Mouse (Mus musculus): ENCODE measurements around the gene Trim5. TPM values are rescaled to one million over a fixed set of nuclear protein-coding genes. Genes with fewer than 3 reads are reported as not detected.

Trim5 gene
- polyA plus RNA-seq, 1 experiment from 2014 or later: 0.13 TPM

GRCm38 (mm10) chr7:104244287-104245181 lies 43.4 kb downstream of the Trim5 start, which contains the start of gene Trim34a:
TSS of gene Trim34a (plus strand) at chr7:104244457.
- Histone ChIP-seq H3K9me3 (no peaks in the 10 kb centered on the region), H3K4me2 (peak within 1 kb of the TSS; percentile 36), H3K27me3 (no peaks in the 10 kb centered on the region), H3K36me3 (no peaks in the 10 kb centered on the region), H3K9ac (0 out of 2 replicates have a peak within 1 kb of the TSS, but pooled peaks have one; percentile 30), H3K4me3 (peak within 1 kb of the TSS; percentile 29), H3K27ac (no peak within 1 kb of the TSS), H3K4me1 (replicated peaks) (no peaks in the 10 kb centered on the region)
- WGBS: 13% methylated on average over 13 of the region's 13 CpGs
- ATAC-seq (ENCODE audit: low FRiP score): peak; percentile 39; the same call in 1 of the 2 replicates

GRCm38 (mm10) chr7:104243616-104244015 lies 44.3 kb downstream of the Trim5 start:
- H3K27me3 ChIP-seq: no peaks in the 10 kb centered on the region
- WGBS: 50% methylated on average over 1 of the region's 1 CpGs
- no peaks in the 10 kb centered on the region for H3K4me1 ChIP-seq (replicated peaks)
- no peak overlapping the region for H3K4me2 ChIP-seq
- H3K9me3 ChIP-seq: no peaks in the 10 kb centered on the region
- H3K9ac ChIP-seq: no peak overlapping the region
- no peak overlapping the region for H3K27ac ChIP-seq
- H3K36me3 ChIP-seq: no peaks in the 10 kb centered on the region
- no peak for ATAC-seq (ENCODE audit: low FRiP score)
- no peak overlapping the region for H3K4me3 ChIP-seq

DNA sequence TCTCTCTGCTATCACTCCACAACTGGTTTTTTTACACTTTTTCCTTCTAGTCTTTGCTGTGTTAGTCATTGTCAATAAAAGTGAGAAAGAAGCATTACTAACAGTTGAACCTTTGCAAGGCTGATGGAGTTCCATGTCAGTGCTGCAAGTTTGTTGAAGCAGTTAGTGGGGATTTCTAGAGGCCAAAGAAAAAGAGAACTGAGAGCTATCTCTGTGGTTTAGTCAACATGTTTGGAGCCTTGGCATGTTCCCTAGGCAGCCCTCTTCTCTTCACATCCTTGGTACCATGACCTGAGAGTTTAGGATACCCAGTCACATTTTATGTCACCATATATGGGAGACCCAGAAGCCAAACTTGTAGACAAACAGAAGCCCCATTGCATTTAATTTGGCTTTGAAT lies 47.0 kb downstream of the Trim5 start:
- Histone ChIP-seq H3K9me3 (no peaks in the 10 kb centered on the region), H3K4me1 (replicated peaks) (no peaks in the 10 kb centered on the region), H3K27ac (no peak overlapping the region), H3K27me3 (no peaks in the 10 kb centered on the region), H3K4me2 (no peak overlapping the region), H3K36me3 (no peaks in the 10 kb centered on the region), H3K4me3 (no peak overlapping the region), H3K9ac (no peak overlapping the region)
- ATAC-seq (ENCODE audit: low FRiP score): no peak

- no peak overlapping the region for H3K9ac ChIP-seq
- H3K36me3 ChIP-seq: no peaks in the 10 kb centered on the region
- H3K27me3 ChIP-seq: no peaks in the 10 kb centered on the region
- no peak overlapping the region for H3K4me3 ChIP-seq
- no peaks in the 10 kb centered on the region for H3K4me1 ChIP-seq (replicated peaks)
- ATAC-seq (ENCODE audit: low FRiP score): no peak
- H3K9me3 ChIP-seq: no peaks in the 10 kb centered on the region
- H3K27ac ChIP-seq: no peak overlapping the region
- no peak overlapping the region for H3K4me2 ChIP-seq
- WGBS: 30% methylated on average over 2 of the region's 2 CpGs
Observed at GRCm38 (mm10) chr7:104231203-104231602, 56.7 kb downstream of the Trim5 start.

- 3% methylated on average over 37 of the region's 37 CpGs for WGBS
- Histone ChIP-seq H3K4me2 (peak within 1 kb of the TSS; percentile 50), H3K27me3 (peaks cover 9% of the 10 kb centered on the region; the same call in 1 of the 2 replicates)
Observed at GRCm38 (mm10) chr7:104218701-104219569, 69.0 kb downstream of the Trim5 start, which contains the start of gene Trim6. TSS of gene Trim6 (plus strand) at chr7:104218793.

GRCm38 (mm10) chr7:104217881-104218280 lies 70.0 kb downstream of the Trim5 start:
- Histone ChIP-seq H3K4me3 (no peak overlapping the region), H3K4me1 (replicated peaks) (peaks cover 7% of the 10 kb centered on the region), H3K36me3 (no peaks in the 10 kb centered on the region), H3K27ac (no peak overlapping the region), H3K4me2 (no peak overlapping the region), H3K9me3 (no peaks in the 10 kb centered on the region), H3K9ac (no peak overlapping the region), H3K27me3 (peaks cover 9% of the 10 kb centered on the region; the same call in 1 of the 2 replicates)
- WGBS: 88% methylated on average over 2 of the region's 2 CpGs
- ATAC-seq (ENCODE audit: low FRiP score): no peak

More at GRCm38 (mm10) chr7:104218701-104219569, 69.0 kb downstream of the Trim5 start, which contains the start of gene Trim6:
- Histone ChIP-seq H3K4me3 (peak within 1 kb of the TSS; percentile 24), H3K27ac (no peak within 1 kb of the TSS), H3K9ac (peak within 1 kb of the TSS; percentile 1; the same call in 1 of the 2 replicates), H3K36me3 (no peaks in the 10 kb centered on the region), H3K9me3 (no peaks in the 10 kb centered on the region), H3K4me1 (replicated peaks) (peaks cover 7% of the 10 kb centered on the region)
- peak; percentile 74 for ATAC-seq (ENCODE audit: low FRiP score)

GRCm38 (mm10) chr7:104216011-104216535 lies 71.8 kb downstream of the Trim5 start:
- Histone ChIP-seq H3K27ac (no peak overlapping the region), H3K27me3 (peaks cover 9% of the 10 kb centered on the region; the same call in 1 of the 2 replicates), H3K4me2 (no peak overlapping the region), H3K9ac (no peak overlapping the region), H3K4me3 (no peak overlapping the region), H3K36me3 (no peaks in the 10 kb centered on the region), H3K9me3 (no peaks in the 10 kb centered on the region), H3K4me1 (replicated peaks) (peaks cover 7% of the 10 kb centered on the region)
- WGBS: 65% methylated on average over 1 of the region's 1 CpGs
- no peak for ATAC-seq (ENCODE audit: low FRiP score)

Other genes with a start within 250 kb of the Trim5 start
- gene Olfr642, start 235.4 kb downstream of the Trim5 start, polyA plus RNA-seq (2015; fragmentation: Nextera tagmentation; extraction: Ambion mirVana): not detected in 2 replicates
- gene 4930516K23Rik, start 226.6 kb downstream of the Trim5 start, polyA plus RNA-seq (2015; fragmentation: Nextera tagmentation; extraction: Ambion mirVana): not detected in 2 replicates
- not detected in 2 replicates for gene Olfr644, start 216.2 kb downstream of the Trim5 start, polyA plus RNA-seq (2015; fragmentation: Nextera tagmentation; extraction: Ambion mirVana)
- not detected in 2 replicates for gene Olfr645, start 202.6 kb downstream of the Trim5 start, polyA plus RNA-seq (2015; fragmentation: Nextera tagmentation; extraction: Ambion mirVana)
- not detected in 2 replicates for gene Olfr646, start 183.2 kb downstream of the Trim5 start, polyA plus RNA-seq (2015; fragmentation: Nextera tagmentation; extraction: Ambion mirVana)
- gene Ubqln5, start 158.3 kb downstream of the Trim5 start, polyA plus RNA-seq (2015; fragmentation: Nextera tagmentation; extraction: Ambion mirVana): not detected in 2 replicates
- gene Olfr643, start 150.7 kb downstream of the Trim5 start, polyA plus RNA-seq (2015; fragmentation: Nextera tagmentation; extraction: Ambion mirVana): not detected in 2 replicates
- gene Ubqln3, start 144.8 kb downstream of the Trim5 start, polyA plus RNA-seq (2015; fragmentation: Nextera tagmentation; extraction: Ambion mirVana): not detected in 2 replicates
- gene Ubqlnl, start 137.5 kb downstream of the Trim5 start, polyA plus RNA-seq (2015; fragmentation: Nextera tagmentation; extraction: Ambion mirVana): not detected in 2 replicates
- gene Olfm5, start 123.3 kb downstream of the Trim5 start, polyA plus RNA-seq (2015; fragmentation: Nextera tagmentation; extraction: Ambion mirVana): not detected in 2 replicates
- 0.26 and 0.34 TPM in 2 replicates for gene Olfr648, start 104.7 kb downstream of the Trim5 start, polyA plus RNA-seq (2015; fragmentation: Nextera tagmentation; extraction: Ambion mirVana)
- gene Olfr649, start 92.1 kb downstream of the Trim5 start, polyA plus RNA-seq (2015; fragmentation: Nextera tagmentation; extraction: Ambion mirVana): not detected in 2 replicates
- gene Trim6, start 69.3 kb downstream of the Trim5 start, polyA plus RNA-seq (2015; fragmentation: Nextera tagmentation; extraction: Ambion mirVana): 0.43 and 0.50 TPM in 2 replicates
- gene Trim34a, start 43.6 kb downstream of the Trim5 start, polyA plus RNA-seq (2015; fragmentation: Nextera tagmentation; extraction: Ambion mirVana): 0.90 and 1.00 TPM in 2 replicates
- gene Trim12a, start 27.4 kb upstream of the Trim5 start, polyA plus RNA-seq (2015; fragmentation: Nextera tagmentation; extraction: Ambion mirVana): 2.4 and 2.5 TPM in 2 replicates
- gene Trim34b, start 41.4 kb upstream of the Trim5 start, polyA plus RNA-seq (2015; fragmentation: Nextera tagmentation; extraction: Ambion mirVana): not detected in 2 replicates
- gene Trim12c, start 65.3 kb upstream of the Trim5 start, polyA plus RNA-seq (2015; fragmentation: Nextera tagmentation; extraction: Ambion mirVana): 1.6 and 1.9 TPM in 2 replicates
- gene Trim30b, start 81.8 kb upstream of the Trim5 start, polyA plus RNA-seq (2015; fragmentation: Nextera tagmentation; extraction: Ambion mirVana): not detected in 2 replicates
- gene Trim30c, start 112.7 kb upstream of the Trim5 start, polyA plus RNA-seq (2015; fragmentation: Nextera tagmentation; extraction: Ambion mirVana): not detected in 2 replicates
- 0.71 and 0.84 TPM in 2 replicates for gene Trim30a, start 177.1 kb upstream of the Trim5 start, polyA plus RNA-seq (2015; fragmentation: Nextera tagmentation; extraction: Ambion mirVana)
- 0.12 and 0.30 TPM in 2 replicates for gene Trim30d, start 219.8 kb upstream of the Trim5 start, polyA plus RNA-seq (2015; fragmentation: Nextera tagmentation; extraction: Ambion mirVana)